Mouse (Mus musculus) heart, adult 2 months (tissue): ENCODE measurements around the gene Aatf.

Experiments used
- CTCF ChIP-seq: fragments of 200-600 bp; IDR thresholded peaks from 2 replicates; pipeline ENCODE4 v1.8.1; 2022; ENCODE audit warnings: antibody characterized with exemption, mild to moderate bottlenecking, moderate library complexity
- EP300 ChIP-seq: fragments of 200-500 bp; IDR thresholded peaks from 2 replicates; pipeline ENCODE4 v1.6.1; 2011; ENCODE audit warnings: low read depth, low read length, control low read depth; ENCODE audit not compliant: insufficient read depth
- POLR2A ChIP-seq: fragments of 200-500 bp; IDR thresholded peaks from 2 replicates; pipeline ENCODE4 v1.6.1; 2011; ENCODE audit warnings: mild to moderate bottlenecking, low read depth, low read length, control low read depth; ENCODE audit not compliant: insufficient read depth

- TF ChIP-seq CTCF (no peak), POLR2A (no peak), EP300 (no peak)
Observed at GRCm38 (mm10) chr11:84411642-84412018, 101.7 kb downstream of the Aatf start.
